Mouse (Mus musculus) right cerebral cortex, adult 18-20 months (tissue): ENCODE measurements at regions not wholly inside any gene's neighbourhood (a gene's known extent, or its start where the extent isn't known, plus 50 kb on each side); places are given as distances from the start of the nearest gene placed in this dataset.
A peak's percentile ranks its signal among the peaks of the same experiment; 100 is the strongest.

Experiments
- DNase-seq: peaks from one replicate; pipeline ENCODE4 v3.0.0; 2022; ENCODE audit warnings: mixed read lengths

- DNase-seq = no peak
Measured at GRCm38 (mm10) chr11:24396911-24397310, 319.1 kb downstream of the Bcl11a start.

DNA sequence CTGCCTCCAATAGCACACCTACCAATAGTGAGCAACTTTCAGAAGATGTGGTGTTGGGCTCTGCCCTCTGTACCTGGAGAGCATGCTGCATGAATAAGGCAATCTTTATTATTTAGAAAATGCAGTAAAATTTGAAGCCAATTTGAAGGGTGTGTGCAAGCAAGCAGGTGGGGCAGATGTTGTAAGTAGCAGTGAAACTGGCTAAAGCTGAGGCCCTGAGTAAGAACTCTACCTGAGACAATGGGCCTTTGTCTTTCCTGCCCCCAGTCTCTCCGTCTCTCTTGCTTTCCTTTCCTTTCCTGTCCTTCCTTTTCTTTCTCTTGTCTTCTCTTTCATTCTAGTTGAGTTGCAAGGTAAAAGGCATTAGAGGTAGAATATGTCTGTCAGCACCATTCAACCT is 319.9 kb downstream of the Bcl11a start:
- no peak for DNase-seq

- no peak for DNase-seq
Measured at GRCm38 (mm10) chr11:24401151-24401550, 323.3 kb downstream of the Bcl11a start.

- DNase-seq = no peak
Measured at GRCm38 (mm10) chr11:24402127-24402526, 324.3 kb downstream of the Bcl11a start.

- peak; percentile 5 for DNase-seq
Measured at GRCm38 (mm10) chr11:24414804-24415203, 336.9 kb downstream of the Bcl11a start.

GRCm38 (mm10) chr11:24422066-24422775 is 344.4 kb downstream of the Bcl11a start:
- DNase-seq = peak; percentile 9

GRCm38 (mm10) chr11:24423278-24423677 is 345.4 kb downstream of the Bcl11a start:
- no peak for DNase-seq

- no peak for DNase-seq
Measured at GRCm38 (mm10) chr11:24426995-24427883, 349.4 kb downstream of the Bcl11a start.

GRCm38 (mm10) chr11:24448608-24449007 is 370.8 kb downstream of the Bcl11a start:
- DNase-seq = no peak

- DNase-seq = peak; percentile 9
Measured at GRCm38 (mm10) chr11:24452267-24452666, 374.4 kb downstream of the Bcl11a start.

DNA sequence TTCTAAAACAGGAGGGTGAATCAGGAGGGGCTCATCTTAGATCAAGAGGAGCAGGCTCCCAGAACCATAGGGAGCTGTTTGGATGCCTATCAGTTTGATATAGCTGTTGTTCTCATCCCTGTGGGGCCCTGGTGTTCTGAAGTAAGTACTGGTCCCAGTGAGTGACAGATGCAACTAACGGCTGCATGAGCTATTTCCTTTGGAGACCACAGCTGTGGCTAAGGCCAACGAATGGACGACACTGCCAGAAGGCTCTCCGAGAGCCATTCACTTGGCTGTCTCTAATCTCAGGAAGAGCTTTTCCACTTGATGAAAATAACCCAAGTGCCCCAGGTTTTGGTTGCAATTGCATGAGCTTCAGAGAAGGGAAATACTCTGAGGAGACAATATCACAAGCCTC is 386.8 kb downstream of the Bcl11a start:
- no peak for DNase-seq

GRCm38 (mm10) chr11:24467458-24467857 is 389.6 kb downstream of the Bcl11a start:
- DNase-seq = peak; percentile 39

- no peak for DNase-seq
Measured at GRCm38 (mm10) chr11:24470469-24470868, 392.6 kb downstream of the Bcl11a start.

DNA sequence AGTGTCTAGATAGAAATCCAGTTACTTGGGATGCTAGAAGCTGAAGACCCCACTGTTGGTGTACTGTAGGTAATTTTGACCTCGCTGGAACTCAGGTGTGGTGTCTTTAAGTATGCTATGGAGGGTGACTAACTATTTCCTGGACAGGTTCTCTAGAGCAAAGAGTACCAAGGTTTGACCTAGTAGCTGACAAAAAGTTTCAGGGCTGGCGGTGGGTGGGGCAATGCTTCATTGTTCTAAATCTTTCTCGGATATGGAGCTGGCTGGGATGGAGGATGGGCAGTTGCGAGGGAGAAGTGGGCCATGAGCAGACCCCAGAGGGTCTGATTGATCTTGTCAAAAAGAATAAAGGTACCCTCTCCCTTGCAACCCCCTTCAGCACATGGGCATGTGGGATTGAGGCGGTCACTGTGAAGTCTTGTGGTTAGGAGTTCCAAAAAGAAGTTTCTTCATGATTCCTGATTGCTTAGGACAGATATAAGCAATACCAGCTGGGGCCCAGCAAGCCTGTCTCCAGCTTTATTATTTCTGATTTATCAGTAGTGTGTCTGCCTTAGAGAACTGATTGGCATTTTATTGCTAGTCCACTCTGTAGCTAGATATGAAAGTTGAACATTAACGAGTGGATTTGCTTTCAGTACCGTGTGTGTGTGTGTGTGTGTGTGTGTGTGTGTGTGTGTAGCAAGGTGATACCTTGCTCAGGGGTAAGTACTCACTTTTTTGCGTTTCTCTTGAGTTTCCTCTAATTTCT is 394.9 kb downstream of the Bcl11a start:
- DNase-seq = no peak

DNA sequence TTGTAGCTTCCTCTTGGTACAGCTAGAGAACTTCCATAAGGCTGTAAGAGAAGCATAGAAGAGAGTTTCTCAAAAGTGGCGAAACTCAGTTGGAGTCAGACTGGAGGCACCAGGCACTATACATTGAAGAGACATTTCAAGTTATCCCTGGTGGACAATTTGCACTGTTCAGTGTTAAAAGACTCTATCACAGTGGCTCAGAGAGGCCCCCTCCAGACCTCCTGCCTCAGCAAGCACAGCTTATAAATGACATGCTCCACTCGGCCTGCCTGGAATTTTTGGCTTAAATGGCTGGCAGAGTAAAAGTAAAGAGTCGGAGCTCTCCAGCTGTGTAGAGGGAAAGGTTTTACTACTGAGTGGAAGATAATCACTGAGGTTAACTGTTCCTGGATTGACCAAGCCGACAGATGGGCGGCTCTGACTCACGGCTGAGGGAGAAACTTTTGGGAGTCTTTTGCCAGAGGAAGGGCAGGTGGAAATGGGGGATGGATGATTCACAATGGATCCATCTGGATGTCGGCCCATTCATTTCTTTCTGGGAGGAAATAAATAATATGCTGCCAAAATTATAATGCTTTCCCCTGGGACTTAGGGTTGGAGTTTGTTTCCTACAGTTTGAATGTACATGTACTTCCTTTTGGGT is 395.6 kb downstream of the Bcl11a start:
- peak; percentile 73 for DNase-seq

GRCm38 (mm10) chr11:24502722-24503424 is 425.0 kb downstream of the Bcl11a start:
- no peak for DNase-seq

DNA sequence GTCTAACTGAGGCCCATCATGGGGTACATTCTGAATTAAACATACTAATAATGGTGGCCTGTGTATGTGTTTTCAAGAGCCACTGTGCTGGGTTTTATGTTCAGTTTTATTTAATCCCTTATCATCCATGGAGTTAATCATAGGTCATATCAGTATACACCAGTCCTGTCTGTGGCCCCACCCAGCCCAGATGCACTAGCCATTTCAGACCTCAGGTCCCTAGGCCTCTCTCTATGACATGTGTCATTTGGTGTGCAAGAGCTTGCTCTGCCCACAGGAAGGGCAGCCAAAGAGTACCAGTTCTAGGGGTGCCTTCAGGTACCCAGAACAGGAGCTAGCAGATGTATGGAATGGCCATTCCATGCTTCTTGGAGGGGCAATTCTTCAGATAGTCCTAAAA is 437.7 kb downstream of the Bcl11a start:
- DNase-seq = no peak

- DNase-seq = no peak
Measured at GRCm38 (mm10) chr11:24535462-24535861, 457.6 kb downstream of the Bcl11a start.

- DNase-seq = peak; percentile 8
Measured at GRCm38 (mm10) chr11:24537721-24538120, 459.9 kb downstream of the Bcl11a start.

DNA sequence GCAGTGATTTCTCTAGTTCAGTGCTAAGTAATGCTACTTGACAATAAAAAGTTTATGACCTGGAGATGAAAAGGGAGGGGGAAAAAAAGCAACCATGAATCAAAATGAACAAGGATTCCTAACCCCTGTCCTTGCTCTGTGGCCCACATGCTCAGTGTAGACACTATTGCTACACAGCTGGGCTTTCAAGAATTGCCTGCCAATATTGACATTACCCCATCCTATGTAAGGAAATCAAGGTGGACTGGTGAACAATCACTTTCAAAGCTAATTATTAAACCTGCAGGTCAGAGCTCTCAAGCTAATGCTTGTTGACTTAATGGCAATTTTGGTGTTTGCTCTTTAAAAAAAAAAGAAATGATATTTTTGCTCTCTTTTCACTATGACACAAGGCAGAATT is 491.8 kb downstream of the Bcl11a start:
- no peak for DNase-seq

GRCm38 (mm10) chr11:24613529-24613928 is 535.7 kb downstream of the Bcl11a start:
- no peak for DNase-seq

DNA sequence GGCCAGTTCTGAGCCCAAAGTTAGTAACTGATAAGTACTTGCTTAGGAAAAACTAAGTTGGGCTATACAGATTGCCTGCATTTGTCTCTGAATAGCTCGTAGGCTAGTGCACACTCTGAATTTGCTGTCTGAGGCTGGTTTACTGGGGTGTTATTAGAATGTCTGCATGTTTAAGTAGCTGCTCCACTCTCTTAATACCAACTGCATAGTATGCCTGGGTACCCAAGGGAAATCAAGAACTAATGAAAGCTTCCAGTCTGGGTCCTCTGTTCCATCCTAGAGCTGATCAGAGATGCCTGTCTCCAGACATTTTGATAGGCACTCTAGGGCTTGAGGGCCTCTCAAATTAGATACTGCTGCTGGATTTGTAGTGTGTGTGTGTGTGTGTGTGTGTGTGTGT is 537.6 kb downstream of the Bcl11a start:
- no peak for DNase-seq
